Mouse (Mus musculus) cerebellum, adult 11 months (tissue): ENCODE measurements around the gene Hist1h2bg.
"Not testable (repeated sequence)": the region's sequence is repeated elsewhere in the genome, so short reads cannot be mapped to it uniquely, and the experiment has no call there.

Experiments
- DNase-seq: peaks from one replicate; pipeline ENCODE4 v3.0.0; 2022

Hist1h2bg gene

DNA sequence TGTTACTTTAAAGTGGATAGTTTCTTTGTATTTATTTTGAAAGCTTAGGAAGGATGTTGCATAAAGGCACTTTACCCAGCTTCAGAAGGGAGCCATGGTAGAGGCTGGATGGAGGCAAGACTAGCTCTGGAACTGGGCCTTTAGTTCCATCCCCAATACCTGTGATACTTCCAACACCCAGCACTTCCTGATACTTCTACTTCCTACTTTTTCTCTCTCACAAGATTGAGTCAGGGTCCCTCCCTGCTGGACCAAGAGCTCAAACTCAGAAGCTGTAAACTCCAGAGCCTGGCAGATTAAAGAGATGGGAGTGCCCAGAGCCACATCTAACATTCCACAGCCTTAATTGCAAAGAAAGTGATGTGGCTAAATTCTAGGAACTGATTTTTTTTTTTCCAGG is 13.1 kb downstream of the Hist1h2bg start:
- no peak for DNase-seq

DNA sequence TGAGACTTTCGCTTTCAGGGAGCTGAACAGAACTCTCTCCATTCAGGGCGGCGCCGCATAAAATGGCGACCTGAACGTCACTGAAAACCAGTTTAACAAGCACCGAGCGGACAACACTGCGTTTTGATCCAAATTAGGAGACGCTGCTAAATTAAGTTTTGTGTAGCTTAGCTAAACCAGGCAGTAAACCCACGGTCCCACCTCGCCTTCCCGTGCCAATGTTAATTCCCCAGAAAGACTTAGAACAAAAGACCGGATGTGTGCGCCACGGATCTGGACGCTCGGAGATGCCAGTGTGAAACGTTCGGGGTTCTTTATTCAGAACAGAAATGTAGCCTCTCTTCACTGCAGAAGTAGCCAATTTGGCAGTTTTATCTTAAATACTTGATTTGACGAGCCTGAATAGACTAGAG is 13.8 kb downstream of the Hist1h2bg start:
- no peak for DNase-seq

DNA sequence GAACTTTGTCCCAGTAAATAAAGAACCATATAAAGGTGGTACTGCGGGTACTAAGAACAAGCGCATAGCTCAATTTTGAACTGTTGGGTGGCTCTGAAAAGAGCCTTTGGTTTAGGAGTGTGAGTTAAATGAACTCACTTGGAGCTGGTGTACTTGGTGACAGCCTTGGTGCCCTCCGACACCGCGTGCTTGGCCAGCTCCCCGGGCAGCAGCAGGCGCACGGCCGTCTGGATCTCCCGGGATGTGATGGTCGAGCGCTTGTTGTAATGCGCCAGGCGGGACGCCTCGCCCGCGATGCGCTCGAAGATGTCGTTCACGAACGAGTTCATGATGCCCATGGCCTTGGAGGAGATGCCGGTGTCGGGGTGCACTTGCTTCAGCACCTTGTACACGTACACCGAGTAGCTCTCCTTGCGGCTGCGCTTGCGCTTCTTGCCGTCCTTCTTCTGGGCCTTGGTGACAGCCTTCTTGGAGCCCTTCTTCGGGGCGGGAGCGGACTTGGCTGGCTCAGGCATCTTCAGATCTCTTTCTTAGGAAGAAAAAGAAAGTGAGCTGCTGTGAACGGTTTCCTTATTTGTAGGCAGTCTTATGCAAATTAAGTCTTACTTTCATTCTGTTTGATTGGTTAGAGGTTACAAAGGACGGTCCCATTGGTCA is 14.4 kb downstream of the Hist1h2bg start:
- peak; percentile 46 for DNase-seq

DNA sequence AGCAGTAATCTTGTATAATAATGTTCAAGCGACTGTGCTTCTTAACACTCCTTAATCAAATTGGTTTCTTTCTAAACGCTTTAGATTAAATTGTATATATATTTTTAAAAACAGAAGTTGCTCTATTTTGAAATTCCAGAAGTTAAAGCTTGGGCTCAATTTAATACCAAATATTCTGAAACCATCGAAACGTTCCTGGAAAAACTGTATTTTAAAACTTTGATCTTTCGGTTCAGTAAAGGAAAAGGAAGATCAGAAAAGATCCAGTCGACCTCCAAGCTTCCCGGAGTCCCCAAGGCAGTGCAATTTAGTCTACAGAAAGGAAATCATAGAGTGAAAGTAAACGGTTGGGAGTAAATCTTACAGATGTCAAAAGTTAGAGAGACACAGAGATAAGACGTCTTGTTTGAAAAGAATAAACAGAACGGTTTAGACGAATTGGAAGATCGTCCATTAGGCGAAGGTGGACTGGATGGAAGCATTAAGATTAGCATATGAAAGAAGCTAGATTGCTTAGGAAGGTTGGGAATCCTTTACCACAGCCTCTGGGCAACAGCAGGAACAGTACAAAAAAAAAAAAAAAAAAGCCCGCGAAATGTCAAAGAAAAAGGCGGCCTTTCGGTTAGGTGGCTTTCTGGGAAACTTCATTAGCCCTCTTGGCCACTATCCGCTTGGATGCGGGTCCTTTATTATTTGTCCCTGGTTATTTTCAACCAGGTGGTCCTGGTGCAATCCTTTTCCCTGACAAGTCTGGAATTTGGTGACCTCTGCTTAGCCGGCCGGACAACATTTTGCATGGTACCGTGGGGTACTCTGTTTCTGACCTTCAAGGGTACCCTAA is 15.1 kb downstream of the Hist1h2bg start:
- no peak for DNase-seq

DNA sequence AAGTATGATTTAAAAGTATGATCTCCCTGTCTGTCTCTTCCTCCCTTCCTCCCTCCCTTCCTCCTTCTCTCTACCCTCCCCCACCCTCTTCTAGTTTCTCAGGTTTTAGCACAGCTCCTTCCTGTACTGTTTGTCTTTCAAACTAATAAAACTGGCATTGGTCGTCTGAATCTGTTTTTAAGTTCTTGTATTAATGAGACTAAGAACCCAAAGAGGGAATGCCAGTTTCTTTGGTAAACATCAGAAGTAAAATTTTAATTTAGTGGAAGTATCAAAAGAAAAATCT is 15.7 kb downstream of the Hist1h2bg start:
- no peak for DNase-seq

DNA sequence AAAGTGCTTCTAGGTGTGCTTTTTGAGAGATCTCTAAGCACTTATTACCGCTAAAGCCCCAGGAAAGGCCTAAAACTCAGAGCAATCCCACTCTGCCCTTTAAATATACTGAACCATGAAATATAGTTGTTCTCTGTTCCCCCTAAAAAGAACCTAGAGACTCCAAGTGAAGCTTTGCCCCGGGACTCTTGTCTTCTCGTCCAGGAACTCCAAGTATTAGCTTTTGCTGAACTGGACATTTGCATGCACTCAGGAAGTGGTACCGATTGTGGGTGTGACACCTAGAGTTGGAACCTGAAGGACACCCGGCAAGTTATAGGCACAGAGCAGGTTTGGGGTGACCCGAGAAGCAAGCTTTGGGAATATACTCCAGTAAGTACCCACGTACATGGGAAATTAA is 20.0 kb downstream of the Hist1h2bg start:
- no peak for DNase-seq

DNA sequence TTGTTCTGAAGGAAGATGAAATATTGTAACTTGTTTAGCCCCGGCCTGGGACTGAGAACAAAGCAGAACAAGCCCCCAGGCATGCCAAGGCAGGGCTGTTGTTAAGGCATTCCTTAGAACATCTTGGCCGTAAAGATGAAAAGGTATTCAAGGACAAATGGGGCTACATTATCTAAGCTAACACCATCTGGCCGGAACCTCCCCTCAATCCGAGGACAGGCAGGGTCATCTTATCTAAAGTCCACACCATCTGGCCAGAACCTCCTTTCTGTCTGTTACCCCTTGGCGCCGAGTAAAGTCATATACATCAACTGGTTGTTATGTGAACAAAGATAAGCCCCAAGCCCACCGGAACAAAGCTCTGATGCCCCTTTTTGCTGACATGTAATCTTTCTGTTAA is 20.7 kb downstream of the Hist1h2bg start:
- DNase-seq = not testable (repeated sequence)

DNA sequence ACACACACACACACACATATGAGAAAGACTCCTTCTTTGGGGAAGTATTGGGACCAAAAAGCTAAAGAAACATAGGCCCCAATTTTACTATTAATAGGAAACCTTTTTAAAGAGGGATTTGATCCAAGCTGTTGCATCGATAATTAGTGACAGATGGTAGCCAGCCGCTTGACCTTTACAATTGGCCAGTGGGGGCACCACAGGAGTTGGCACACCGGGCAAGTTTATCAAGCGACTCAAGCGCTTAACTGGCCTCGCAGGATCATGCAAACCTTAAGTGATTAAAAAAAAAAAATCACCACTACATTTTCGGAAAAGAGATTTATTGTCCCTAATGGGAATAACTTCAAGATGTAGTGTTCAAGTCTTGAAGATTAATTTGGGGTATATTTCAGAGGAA is 21.4 kb downstream of the Hist1h2bg start:
- DNase-seq = peak; percentile 56

DNA sequence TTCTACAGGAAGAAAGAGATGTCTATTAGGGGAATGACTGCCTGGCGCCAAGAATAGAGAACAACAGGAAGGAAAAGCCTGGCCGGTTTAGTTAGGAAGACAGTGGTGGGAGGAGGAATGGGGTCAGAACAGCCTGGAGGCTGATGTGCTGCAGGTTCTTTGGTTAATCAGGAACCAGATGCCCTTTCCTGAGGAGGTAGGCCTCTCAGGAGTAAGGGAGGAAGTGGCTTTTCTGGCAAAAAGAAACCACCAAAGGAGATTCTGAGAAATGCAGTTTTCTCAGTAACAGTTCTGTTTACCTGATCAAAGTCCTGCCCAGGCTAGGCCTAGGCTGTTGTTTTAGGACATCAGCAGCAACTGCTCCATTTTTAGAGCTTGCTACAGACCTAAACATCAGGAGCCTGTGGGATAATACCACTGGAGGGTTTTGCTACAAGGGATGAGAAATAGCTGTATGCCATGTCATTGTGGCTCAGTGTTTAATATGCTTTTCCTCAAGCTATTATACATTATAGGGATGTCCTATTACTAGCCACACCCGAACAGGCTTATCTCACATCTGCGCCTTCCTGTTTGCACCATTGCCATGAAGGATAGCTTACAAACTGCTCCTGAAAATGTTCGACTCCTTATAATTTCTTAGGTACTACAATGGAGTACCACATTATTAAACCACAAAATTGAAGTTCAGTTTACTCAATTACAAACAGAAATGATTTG is 22.0 kb downstream of the Hist1h2bg start:
- no peak for DNase-seq

DNA sequence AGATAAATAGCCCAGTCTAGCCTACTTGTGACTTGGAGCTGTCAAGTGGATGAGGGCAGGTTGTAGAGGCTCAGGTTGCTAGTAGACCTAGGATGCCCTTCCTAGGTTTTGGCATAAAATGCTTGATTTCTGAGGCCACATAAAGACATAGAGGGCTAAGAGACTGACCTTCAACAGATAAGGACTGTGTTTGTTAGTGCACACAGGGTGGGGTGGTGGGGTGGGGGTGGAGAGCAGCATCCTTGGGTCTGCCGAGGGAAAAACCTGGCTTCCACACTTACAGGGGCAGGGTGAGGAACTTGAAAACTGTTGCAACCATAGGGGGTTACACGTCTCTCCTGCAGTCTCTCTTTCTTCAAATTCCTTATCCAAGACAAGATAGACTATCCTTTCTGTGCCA is 24.0 kb downstream of the Hist1h2bg start:
- no peak for DNase-seq

DNA sequence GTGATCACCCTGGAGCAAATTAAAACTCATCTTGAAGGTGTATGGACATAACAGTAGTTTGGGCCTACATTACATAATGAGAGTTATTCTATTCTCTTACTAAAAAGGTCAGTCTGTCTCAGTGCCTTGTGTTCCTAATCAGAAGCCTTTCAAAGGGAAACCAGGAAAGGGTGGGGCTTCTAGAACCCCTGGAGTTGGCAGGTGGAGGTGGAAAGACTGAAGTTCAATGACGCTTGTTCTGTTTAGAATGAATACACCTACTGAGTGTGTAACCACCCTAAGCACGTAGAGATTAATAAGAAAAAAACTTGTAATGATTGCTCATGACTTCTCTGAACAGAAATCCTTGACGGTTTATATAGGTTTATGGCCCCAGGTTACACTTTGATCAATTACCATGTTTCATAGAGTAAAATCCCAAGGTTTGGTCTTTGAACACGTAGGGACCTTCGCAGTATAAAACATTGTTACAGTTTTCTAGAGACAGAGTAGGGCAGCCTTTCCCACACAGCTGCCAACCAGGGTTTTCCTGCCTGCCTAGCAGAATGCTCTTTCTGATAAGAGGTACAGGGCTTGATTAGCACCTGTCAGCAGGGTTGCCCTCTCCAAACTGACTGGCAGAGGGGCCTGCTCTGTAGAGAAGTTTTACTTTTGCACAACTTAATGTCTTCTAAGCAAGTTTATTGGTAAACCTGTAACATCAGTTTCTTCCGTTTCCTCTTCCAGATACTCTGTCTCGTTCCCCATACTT is 24.6 kb downstream of the Hist1h2bg start:
- DNase-seq = no peak

DNA sequence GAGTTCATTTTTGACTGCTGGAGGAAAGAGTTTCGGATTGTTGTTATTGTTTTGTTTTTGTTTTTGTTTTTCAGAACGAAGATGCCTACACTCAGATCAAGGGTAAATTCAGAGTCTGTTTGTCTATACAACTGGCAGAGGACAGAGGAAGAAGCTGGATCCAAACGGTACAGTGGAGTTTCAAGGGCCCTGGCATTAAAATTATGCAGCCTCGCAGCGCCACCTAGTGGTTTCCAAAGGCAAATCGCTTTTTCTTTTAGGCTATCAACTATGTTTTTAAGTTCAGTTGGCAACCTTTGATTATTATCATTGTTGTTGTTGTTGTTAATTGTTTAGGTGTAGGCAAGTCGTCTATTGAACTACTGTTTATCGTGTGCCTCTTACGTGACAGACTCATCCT is 26.8 kb downstream of the Hist1h2bg start:
- DNase-seq = peak; percentile 65

DNA sequence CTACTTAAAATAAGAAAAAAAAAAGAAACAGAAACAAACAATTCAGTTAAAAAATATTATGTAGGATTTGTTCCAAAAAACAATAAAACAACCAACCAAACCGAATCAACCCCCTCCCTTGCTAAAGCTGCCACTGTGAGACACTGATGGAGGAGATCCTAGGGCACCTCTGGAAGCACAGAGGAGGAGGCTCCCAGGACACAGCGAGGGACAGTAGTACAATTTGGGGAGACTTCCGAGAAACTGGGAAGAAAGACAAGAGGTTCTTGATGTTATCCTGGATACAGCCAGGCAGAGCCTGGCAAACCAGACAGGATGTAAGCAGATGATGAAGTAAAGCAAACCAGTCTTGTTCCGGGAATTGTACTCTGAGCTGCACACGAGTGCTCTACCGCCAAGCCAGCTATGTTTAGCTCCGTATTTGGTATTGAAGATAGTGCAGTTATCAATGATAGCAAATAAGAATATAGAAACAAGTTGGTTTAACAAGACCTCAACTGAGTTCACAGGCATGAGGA is 32.0 kb downstream of the Hist1h2bg start:
- DNase-seq = no peak

DNA sequence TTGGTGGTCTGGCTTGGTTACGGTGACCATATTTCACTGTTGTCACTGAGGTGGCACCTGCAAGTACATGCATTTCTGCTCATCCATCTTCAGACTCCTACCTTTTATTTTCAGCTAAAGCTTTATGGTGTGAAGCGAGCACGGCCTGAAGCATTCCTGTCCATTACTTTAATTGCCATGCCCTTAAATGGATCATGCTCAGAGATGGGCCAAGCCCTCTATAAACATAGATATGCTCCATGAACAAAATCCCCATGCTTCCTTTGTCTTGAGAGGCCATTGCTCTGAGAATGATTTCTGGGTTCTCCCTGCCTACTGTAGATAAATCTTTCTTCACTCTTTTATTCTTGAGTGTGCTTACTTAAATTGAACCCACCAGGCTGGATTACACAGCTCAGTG is 33.3 kb downstream of the Hist1h2bg start:
- no peak for DNase-seq

DNA sequence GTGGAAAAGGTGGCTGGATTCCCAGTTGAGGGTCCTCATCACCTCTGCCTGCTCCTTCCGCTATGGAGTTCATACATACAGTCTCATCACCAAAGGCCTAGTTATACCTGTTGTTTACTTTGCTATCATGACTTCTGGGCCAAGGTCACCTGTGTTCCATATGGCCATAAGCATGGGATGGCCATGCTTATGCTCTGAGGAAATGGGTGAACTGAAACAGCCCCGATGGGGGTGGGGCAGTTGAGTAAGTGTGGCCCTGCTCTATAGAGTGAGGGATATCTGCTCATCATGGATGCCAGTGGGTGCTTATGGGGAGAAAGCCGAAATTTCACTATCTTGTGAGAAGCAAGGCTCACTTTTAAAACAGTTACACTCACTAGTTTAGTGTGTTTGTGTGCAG is 33.9 kb downstream of the Hist1h2bg start:
- no peak for DNase-seq

DNA sequence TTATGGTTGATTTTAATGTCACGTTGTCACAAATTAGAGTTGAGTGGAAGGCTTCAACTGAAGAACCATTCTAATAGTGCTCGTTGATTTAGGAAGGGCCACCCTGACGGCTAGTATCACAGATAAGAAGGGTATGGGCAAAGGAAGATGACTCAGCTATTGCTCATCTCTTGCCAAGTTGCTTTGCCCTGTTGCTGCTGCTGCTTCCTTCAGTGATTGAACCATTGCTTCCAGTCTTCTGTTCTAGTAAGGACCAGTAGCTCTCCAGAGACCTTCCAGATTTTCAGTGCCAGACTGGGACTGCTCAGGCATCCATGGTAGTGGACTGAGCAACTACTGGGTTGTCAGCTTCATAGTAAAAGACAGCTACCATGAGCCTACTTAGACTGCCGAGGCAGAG is 38.0 kb downstream of the Hist1h2bg start:
- DNase-seq = no peak

DNA sequence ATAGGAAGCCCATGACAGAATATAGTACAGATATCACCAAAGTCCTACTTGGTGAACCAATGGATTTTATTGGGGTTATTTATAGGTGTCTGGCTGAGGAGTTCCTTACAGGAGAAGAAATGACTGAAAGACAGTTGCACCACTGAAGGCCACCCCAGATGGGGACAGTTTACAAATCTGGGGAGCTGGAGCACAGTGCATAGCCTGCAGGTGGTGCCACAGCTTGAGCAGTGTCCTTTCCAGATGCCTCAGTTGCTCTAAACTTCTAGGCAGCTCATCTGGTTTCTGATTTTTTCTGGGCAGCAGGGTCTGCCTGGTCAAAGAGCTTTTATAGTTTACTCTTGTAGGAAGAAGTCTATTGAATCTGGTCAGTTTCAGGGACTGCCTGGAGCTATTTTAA is 38.6 kb downstream of the Hist1h2bg start:
- DNase-seq = no peak

DNA sequence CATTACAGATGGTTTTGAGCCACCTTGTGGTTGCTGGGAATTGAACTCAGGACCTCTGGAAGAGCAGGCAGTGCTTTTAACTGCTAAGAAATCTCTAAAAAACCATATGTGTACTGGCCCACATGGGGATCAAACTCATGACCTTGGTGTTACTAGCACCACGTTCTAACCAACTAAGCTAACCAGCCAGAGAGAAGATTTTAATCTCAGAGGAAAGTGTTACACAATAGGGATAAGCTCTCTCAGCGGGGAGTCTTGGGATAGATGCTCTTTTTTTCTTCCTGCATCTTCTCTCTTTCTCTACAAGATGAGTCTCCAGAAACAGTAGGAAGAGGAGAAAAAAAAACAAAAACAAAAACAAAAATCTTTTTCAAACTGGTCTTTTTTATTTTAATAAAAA is 39.2 kb downstream of the Hist1h2bg start:
- no peak for DNase-seq

DNA sequence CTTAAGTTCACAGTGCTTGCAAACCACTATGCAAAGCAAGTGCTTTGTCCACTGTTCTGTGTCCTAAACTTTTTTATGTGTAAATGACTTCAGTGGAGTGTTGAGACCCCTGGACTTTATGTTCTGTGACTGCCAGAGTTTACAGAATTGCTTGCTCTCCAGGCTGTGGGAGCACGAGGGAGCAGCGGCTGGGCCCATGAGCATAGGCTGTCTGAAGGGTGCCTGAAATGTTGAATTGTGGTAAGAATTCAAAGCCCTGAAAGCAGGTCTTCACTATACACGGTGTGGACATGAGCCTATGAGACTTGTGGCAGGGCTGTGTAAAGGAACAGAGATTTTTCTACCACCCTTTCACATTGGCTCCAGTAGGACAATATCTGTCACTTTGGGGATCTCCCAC is 40.4 kb downstream of the Hist1h2bg start:
- DNase-seq = no peak

DNA sequence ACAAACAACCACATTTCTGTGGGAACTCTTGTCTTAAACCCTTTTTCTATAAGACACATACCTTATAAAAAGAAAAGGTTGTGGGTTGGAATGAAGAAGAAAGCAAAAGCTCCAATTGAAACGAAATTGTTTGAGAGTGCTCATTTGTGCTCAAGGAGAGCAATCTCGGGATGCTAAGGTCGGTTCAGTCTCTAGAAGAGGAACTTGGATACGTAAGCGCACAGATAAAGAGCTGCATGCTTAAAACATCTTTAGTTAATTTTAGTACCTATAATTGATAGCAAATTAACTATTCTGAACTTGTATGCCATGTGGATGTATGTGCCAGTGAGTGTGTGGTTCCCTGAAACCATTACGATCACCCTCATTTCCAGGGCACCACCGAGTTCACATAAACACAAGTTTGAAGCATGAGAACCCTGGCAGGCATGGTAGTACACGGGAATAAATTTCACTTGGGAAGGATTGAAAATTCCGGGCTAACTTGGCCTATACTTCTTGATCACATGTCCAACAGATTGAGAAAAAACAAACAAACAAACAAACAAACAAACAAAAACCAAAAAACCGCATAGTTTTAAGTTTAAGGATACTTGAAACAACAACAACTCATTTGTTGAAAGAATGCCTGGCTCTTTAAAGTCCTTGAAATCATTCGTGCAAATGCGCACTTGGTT is 49.0 kb downstream of the Hist1h2bg start:
- peak; percentile 9 for DNase-seq

DNA sequence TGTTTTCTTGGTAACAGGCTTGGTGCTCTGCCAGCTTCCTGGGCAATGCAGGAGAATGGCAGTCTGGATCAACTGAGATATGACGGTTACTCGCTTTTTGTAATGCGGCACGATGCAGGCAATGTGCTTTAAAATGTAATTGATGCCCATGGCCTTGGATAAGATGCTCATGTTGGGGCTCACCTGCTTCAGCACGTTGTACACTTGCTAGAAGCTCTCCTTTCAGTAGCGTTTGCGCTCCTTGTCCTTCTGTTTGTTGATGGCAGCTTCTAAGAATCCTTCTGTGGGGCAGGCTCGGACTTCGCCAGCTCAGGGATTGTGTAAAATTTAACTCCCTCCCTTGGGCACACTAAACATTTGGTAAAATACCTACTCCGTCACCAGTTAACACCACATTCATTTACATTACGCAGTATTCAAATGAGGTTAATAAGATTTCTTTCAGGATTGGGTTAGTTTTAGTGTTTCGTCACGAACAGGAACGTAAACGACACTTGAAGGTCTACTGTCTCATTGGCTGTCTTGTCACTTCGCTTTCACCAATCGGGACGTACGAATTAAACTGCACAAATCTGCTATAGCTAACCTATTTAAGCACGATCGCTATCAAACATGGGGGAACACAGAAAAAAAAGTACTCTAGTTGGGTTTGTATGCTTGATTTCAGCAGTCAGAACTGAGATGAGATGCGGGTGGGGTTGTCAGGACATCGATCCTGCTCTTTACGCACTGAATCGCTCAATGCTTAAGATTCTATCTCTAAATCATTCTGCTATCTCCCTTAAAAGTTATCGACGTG is 49.7 kb downstream of the Hist1h2bg start, which contains the start of gene Hist1h2be:
TSS of gene Hist1h2be (minus strand) at position 392 of the 799 bp plus-strand sequence.
- peak; percentile 68 for DNase-seq
